Mouse (Mus musculus): ENCODE data around the gene Olfr819. TPM values are rescaled to one million over a fixed set of nuclear protein-coding genes. Genes with fewer than 3 reads are reported as not detected.
"Not testable (repeated sequence)": the region's sequence is repeated elsewhere in the genome, so short reads cannot be mapped to it uniquely, and the experiment has no call there.

Gene Olfr819
- not detected in 2 replicates for total RNA-seq (2015; ENCODE audit: low replicate concordance)
- total RNA-seq (2017; ENCODE audit: low replicate concordance), result not detected in 2 replicates

DNA sequence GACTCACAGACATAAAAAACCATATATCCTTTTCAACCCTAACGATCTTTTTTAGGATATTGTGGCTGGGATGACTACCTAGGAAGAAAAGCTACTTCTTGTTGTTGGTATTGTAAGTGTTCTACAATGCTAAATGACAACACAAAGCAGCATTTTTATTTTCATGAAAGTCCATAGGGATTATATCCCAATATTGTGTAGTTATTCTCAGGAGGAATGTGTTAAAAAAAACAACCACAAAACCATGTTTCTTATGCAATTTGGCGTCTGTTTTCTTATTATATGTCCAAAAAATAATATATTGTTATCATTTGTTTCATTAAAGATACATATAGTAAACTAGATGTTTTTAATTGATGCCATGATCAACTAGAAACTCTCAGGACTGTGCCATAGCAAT lies at the start of gene Olfr819:
Olfr819 (minus strand) TSS at position 101 of the 400 bp plus-strand sequence.
- not testable (repeated sequence) for ATAC-seq (replicated peaks; ENCODE audit: low FRiP score, poor library complexity, severe bottlenecking)

DNA sequence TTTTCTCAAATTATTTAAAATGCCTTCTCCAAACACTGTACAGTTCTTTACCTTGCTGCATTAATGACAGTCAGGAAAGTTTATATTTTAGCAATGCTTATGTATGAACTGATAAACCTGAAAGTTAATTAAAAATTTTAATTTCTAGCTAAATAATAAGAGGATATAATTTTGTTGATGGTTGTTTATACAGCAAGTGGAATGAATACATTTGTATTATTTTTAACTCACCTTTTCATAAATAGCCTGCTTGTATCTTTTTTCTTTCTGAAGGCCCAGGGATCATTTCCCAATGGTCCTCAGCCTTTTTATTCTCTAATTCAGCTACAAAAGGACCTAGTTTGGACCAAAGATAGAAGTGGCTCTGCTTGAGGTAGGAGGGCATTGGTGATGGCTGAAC lies 45.3 kb upstream of the Olfr819 start, which contains the start of gene Olfr820:
Olfr820 (plus strand) TSS at position 301 of the 400 bp plus-strand sequence.
- no peak for ATAC-seq (replicated peaks; ENCODE audit: low FRiP score, poor library complexity, severe bottlenecking)

DNA sequence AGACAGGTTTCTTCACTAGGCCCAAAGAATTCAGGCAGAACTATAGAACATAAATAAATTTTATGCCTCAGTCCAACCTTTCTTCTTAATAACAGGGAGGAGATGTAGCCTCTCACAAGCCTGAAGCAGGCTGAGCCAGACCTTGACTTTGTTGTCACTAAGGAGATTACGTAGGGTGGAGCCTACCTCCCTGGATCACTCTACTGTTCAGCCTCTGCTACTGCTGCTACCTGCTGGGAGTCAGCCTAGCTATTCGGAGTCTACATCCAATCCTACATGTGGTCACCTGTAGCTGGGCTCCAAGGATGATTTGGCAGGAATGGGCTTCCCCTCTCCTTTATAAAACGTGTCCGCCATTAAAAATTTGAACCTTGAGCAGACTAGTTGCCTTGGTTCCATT lies 38.3 kb upstream of the Olfr819 start:
- ATAC-seq (replicated peaks; ENCODE audit: low FRiP score, poor library complexity, severe bottlenecking), result not testable (repeated sequence)

DNA sequence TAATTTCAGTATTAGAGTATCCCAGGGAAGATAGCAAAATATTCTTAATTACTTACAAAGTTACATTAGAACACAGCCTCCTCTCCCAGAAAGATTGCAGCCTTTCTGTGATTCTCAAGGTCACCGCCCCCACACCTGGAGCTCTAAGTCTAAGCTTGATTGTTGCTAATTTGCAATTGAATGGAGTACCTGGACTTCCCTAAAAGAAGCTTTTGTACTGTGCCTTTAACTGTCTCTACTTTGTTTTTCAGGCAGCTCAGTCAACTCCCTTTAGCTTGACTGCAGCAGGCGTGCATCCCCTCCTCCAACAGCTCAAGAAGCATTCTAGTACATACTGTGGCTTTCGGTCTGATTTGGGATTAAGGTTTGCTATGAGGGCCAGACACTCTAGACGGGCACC lies 37.0 kb upstream of the Olfr819 start:
- not testable (repeated sequence) for ATAC-seq (replicated peaks; ENCODE audit: low FRiP score, poor library complexity, severe bottlenecking)

DNA sequence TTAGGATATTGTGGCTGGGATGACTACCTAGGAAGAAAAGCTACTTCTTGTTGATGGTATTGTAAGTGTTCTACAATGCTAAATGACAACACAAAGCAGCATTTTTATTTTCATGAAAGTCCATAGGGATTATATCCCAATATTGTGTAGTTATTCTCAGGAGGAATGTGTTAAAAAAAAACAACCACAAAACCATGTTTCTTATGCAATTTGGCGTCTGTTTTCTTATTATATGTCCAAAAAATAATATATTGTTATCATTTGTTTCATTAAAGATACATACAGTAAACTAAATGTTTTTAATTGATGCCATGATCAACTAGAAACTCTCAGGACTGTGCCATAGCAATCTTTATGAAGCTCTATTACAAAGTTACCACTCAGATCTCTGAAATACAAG lies 17.9 kb upstream of the Olfr819 start, which contains the start of gene Gm10310:
Gm10310 (minus strand) TSS at position 101 of the 400 bp plus-strand sequence.
- not testable (repeated sequence) for ATAC-seq (replicated peaks; ENCODE audit: low FRiP score, poor library complexity, severe bottlenecking)

DNA sequence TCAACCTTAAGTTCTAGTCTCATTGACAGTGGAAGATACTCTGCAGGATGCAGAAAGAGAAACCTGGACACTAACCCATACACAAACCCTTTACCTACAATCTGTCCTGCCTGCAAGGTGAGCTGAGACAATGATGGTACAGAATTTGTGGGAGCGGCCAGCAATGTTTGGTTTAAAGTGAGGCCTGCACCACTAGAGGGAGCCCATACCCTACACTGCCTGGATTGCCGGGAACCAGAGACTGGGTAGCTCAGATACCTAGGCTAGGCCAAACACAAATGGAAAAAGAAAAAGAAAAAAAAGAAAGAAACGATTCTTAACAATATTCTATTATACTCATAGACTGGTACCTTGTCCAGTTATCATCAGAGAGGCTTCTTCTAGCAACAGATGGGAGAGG lies 14.8 kb upstream of the Olfr819 start:
- ATAC-seq (replicated peaks; ENCODE audit: low FRiP score, poor library complexity, severe bottlenecking), result not testable (repeated sequence)

DNA sequence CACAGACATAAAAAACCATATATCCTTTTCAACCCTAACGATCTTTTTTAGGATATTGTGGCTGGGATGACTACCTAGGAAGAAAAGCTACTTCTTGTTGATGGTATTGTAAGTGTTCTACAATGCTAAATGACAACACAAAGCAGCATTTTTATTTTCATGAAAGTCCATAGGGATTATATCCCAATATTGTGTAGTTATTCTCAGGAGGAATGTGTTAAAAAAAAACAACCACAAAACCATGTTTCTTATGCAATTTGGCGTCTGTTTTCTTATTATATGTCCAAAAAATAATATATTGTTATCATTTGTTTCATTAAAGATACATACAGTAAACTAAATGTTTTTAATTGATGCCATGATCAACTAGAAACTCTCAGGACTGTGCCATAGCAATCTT lies 9.0 kb upstream of the Olfr819 start, which contains the start of gene Olfr247:
Olfr247 (minus strand) TSS at position 101 of the 400 bp plus-strand sequence.
- ATAC-seq (replicated peaks; ENCODE audit: low FRiP score, poor library complexity, severe bottlenecking), result not testable (repeated sequence)

DNA sequence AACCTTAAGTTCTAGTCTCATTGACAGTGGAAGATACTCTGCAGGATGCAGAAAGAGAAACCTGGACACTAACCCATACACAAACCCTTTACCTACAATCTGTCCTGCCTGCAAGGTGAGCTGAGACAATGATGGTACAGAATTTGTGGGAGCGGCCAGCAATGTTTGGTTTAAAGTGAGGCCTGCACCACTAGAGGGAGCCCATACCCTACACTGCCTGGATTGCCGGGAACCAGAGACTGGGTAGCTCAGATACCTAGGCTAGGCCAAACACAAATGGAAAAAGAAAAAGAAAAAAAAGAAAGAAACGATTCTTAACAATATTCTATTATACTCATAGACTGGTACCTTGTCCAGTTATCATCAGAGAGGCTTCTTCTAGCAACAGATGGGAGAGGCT lies 5.9 kb upstream of the Olfr819 start:
- ATAC-seq (replicated peaks; ENCODE audit: low FRiP score, poor library complexity, severe bottlenecking), result not testable (repeated sequence)

DNA sequence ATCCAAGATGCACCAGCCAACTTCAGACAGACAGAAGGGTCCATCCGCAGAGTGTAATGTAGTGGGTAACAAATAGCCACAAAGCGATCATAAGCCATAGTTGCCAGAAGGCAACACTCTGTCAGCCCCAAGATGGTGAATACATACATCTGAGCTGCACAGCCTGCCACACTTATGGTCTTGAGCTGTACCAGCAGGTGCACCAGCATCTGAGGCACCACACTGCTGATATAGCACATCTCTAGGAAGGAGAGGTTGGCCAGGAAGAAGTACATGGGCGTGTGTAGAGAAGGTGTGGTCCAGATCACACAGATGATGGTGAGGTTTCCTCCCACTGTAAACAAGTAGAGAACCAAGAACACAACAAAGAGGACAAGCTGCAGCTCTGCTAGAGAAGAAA lies 834 bp downstream of the Olfr819 start:
- ATAC-seq (replicated peaks; ENCODE audit: low FRiP score, poor library complexity, severe bottlenecking), result not testable (repeated sequence)

DNA sequence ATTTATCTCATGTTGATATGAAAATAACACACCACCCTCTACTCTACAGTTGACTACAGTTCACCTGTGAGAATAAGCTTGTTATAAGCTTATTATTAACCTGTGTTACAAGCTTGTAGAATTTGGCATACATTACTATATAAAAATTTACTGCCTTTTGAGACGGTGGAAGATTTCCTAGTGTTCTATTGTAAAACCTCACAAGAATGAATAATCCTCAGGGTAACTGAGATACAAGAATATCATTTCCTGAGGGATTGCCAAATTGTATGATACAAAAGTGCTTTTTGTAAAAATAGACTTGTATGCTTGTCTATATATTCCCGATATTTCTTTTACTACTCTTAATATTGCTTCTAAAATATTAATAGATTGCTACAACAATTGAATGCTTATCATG lies 18.1 kb downstream of the Olfr819 start, which contains the start of gene Olfr818:
Olfr818 (minus strand) TSS at position 101 of the 400 bp plus-strand sequence.
- no peak for ATAC-seq (replicated peaks; ENCODE audit: low FRiP score, poor library complexity, severe bottlenecking)

DNA sequence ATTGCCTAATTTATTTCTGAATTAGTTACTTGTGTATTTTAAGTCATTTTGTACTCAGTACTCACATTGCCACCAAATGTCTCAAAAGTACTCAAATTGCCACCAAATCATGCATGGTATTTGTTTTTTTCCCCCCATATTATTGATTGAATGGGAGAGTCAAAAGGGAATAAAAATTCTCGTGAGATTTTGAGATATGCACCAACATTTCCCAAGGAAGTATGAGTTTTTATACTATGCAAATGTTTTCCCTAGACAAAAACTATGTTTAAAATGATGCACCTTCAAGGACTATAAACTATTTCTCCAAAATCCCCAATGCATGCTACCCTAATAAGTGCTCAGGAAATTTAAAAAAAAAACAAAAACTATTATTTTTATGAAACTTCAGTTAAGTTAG lies 51.6 kb downstream of the Olfr819 start, which contains the start of gene Olfr816:
Olfr816 (minus strand) TSS at position 101 of the 400 bp plus-strand sequence.
- ATAC-seq (replicated peaks; ENCODE audit: low FRiP score, poor library complexity, severe bottlenecking), result no peak

Other genes with a start within 250 kb of the Olfr819 start
- gene Olfr805, start 237.9 kb downstream of the Olfr819 start, total RNA-seq (2015; ENCODE audit: low replicate concordance), result not detected in 2 replicates
- not detected in 2 replicates for gene Olfr805, start 237.9 kb downstream of the Olfr819 start, total RNA-seq (2017; ENCODE audit: low replicate concordance)
- not detected in 2 replicates for gene Olfr806, start 225.3 kb downstream of the Olfr819 start, total RNA-seq (2015; ENCODE audit: low replicate concordance)
- 0.56 TPM in 1 of 2 replicates, not detected in the other for gene Olfr806, start 225.3 kb downstream of the Olfr819 start, total RNA-seq (2017; ENCODE audit: low replicate concordance)
- not detected in 2 replicates for gene Olfr807, start 209.5 kb downstream of the Olfr819 start, total RNA-seq (2015; ENCODE audit: low replicate concordance)
- not detected in 2 replicates for gene Olfr807, start 209.5 kb downstream of the Olfr819 start, total RNA-seq (2017; ENCODE audit: low replicate concordance)
- gene Olfr808, start 201.8 kb downstream of the Olfr819 start, total RNA-seq (2015; ENCODE audit: low replicate concordance), result not detected in 2 replicates
- not detected in 2 replicates for gene Olfr808, start 201.8 kb downstream of the Olfr819 start, total RNA-seq (2017; ENCODE audit: low replicate concordance)
- gene Olfr809, start 192.6 kb downstream of the Olfr819 start, total RNA-seq (2015; ENCODE audit: low replicate concordance), result not detected in 2 replicates
- gene Olfr809, start 192.6 kb downstream of the Olfr819 start, total RNA-seq (2017; ENCODE audit: low replicate concordance), result 0.43 TPM in 1 of 2 replicates, not detected in the other
- not detected in 2 replicates for gene Olfr810, start 172.3 kb downstream of the Olfr819 start, total RNA-seq (2015; ENCODE audit: low replicate concordance)
- not detected in 2 replicates for gene Olfr810, start 172.3 kb downstream of the Olfr819 start, total RNA-seq (2017; ENCODE audit: low replicate concordance)
- not detected in 2 replicates for gene Olfr811, start 162.9 kb downstream of the Olfr819 start, total RNA-seq (2015; ENCODE audit: low replicate concordance)
- not detected in 2 replicates for gene Olfr811, start 162.9 kb downstream of the Olfr819 start, total RNA-seq (2017; ENCODE audit: low replicate concordance)
- not detected in 2 replicates for gene Olfr812, start 121.2 kb downstream of the Olfr819 start, total RNA-seq (2015; ENCODE audit: low replicate concordance)
- not detected in 2 replicates for gene Olfr812, start 121.2 kb downstream of the Olfr819 start, total RNA-seq (2017; ENCODE audit: low replicate concordance)
- not detected in 2 replicates for gene Olfr813, start 111.9 kb downstream of the Olfr819 start, total RNA-seq (2015; ENCODE audit: low replicate concordance)
- not detected in 2 replicates for gene Olfr813, start 111.9 kb downstream of the Olfr819 start, total RNA-seq (2017; ENCODE audit: low replicate concordance)
- gene Olfr814, start 87.4 kb downstream of the Olfr819 start, total RNA-seq (2015; ENCODE audit: low replicate concordance), result not detected in 2 replicates
- not detected in 2 replicates for gene Olfr814, start 87.4 kb downstream of the Olfr819 start, total RNA-seq (2017; ENCODE audit: low replicate concordance)
- not detected in 2 replicates for gene Olfr815, start 61.4 kb downstream of the Olfr819 start, total RNA-seq (2015; ENCODE audit: low replicate concordance)
- not detected in 2 replicates for gene Olfr815, start 61.4 kb downstream of the Olfr819 start, total RNA-seq (2017; ENCODE audit: low replicate concordance)
- not detected in 2 replicates for gene Olfr816, start 51.7 kb downstream of the Olfr819 start, total RNA-seq (2015; ENCODE audit: low replicate concordance)
- 0.26 TPM in 1 of 2 replicates, not detected in the other for gene Olfr816, start 51.7 kb downstream of the Olfr819 start, total RNA-seq (2017; ENCODE audit: low replicate concordance)
- gene Olfr818, start 18.2 kb downstream of the Olfr819 start, total RNA-seq (2015; ENCODE audit: low replicate concordance), result not detected in 2 replicates
- gene Olfr818, start 18.2 kb downstream of the Olfr819 start, total RNA-seq (2017; ENCODE audit: low replicate concordance), result 3.1 TPM in 1 of 2 replicates, not detected in the other
- gene Olfr247, start 8.9 kb upstream of the Olfr819 start, total RNA-seq (2015; ENCODE audit: low replicate concordance), result not detected in 2 replicates
- gene Olfr247, start 8.9 kb upstream of the Olfr819 start, total RNA-seq (2017; ENCODE audit: low replicate concordance), result 0.85 TPM in 1 of 2 replicates, not detected in the other
- gene Gm10310, start 17.8 kb upstream of the Olfr819 start, total RNA-seq (2015; ENCODE audit: low replicate concordance), result not detected in 2 replicates
- 0.84 TPM in 1 of 2 replicates, not detected in the other for gene Gm10310, start 17.8 kb upstream of the Olfr819 start, total RNA-seq (2017; ENCODE audit: low replicate concordance)
- gene Olfr820, start 45.4 kb upstream of the Olfr819 start, total RNA-seq (2015; ENCODE audit: low replicate concordance), result not detected in 2 replicates
- gene Olfr820, start 45.4 kb upstream of the Olfr819 start, total RNA-seq (2017; ENCODE audit: low replicate concordance), result not detected in 2 replicates
- gene Olfr821, start 63.1 kb upstream of the Olfr819 start, total RNA-seq (2015; ENCODE audit: low replicate concordance), result not detected in 2 replicates
- gene Olfr821, start 63.1 kb upstream of the Olfr819 start, total RNA-seq (2017; ENCODE audit: low replicate concordance), result not detected in 2 replicates
- not detected in 2 replicates for gene Olfr822, start 103.9 kb upstream of the Olfr819 start, total RNA-seq (2015; ENCODE audit: low replicate concordance)
- not detected in 2 replicates for gene Olfr822, start 103.9 kb upstream of the Olfr819 start, total RNA-seq (2017; ENCODE audit: low replicate concordance)
- gene Olfr823, start 148.1 kb upstream of the Olfr819 start, total RNA-seq (2015; ENCODE audit: low replicate concordance), result not detected in 2 replicates
- gene Olfr823, start 148.1 kb upstream of the Olfr819 start, total RNA-seq (2017; ENCODE audit: low replicate concordance), result not detected in 2 replicates
- not detected in 2 replicates for gene Olfr824, start 162.7 kb upstream of the Olfr819 start, total RNA-seq (2015; ENCODE audit: low replicate concordance)
- not detected in 2 replicates for gene Olfr824, start 162.7 kb upstream of the Olfr819 start, total RNA-seq (2017; ENCODE audit: low replicate concordance)
- gene Olfr825, start 199.5 kb upstream of the Olfr819 start, total RNA-seq (2015; ENCODE audit: low replicate concordance), result not detected in 2 replicates
- not detected in 2 replicates for gene Olfr825, start 199.5 kb upstream of the Olfr819 start, total RNA-seq (2017; ENCODE audit: low replicate concordance)
- not detected in 2 replicates for gene Olfr826, start 216.9 kb upstream of the Olfr819 start, total RNA-seq (2015; ENCODE audit: low replicate concordance)
- not detected in 2 replicates for gene Olfr826, start 216.9 kb upstream of the Olfr819 start, total RNA-seq (2017; ENCODE audit: low replicate concordance)
- gene Olfr827, start 247.1 kb upstream of the Olfr819 start, total RNA-seq (2015; ENCODE audit: low replicate concordance), result not detected in 2 replicates
- gene Olfr827, start 247.1 kb upstream of the Olfr819 start, total RNA-seq (2017; ENCODE audit: low replicate concordance), result not detected in 2 replicates

Data from erythroblast, adult 5-6 weeks (primary cell).